Mouse (Mus musculus): Measurements from ENCODE around the gene Enpp6. TPM values are rescaled to one million over a fixed set of nuclear protein-coding genes. Genes with fewer than 3 reads are reported as not detected.

Gene Enpp6
- 0.25 and 0.36 TPM in 2 replicates for polyA plus RNA-seq (2015; fragmentation: Nextera tagmentation; extraction: Ambion mirVana)

DNA sequence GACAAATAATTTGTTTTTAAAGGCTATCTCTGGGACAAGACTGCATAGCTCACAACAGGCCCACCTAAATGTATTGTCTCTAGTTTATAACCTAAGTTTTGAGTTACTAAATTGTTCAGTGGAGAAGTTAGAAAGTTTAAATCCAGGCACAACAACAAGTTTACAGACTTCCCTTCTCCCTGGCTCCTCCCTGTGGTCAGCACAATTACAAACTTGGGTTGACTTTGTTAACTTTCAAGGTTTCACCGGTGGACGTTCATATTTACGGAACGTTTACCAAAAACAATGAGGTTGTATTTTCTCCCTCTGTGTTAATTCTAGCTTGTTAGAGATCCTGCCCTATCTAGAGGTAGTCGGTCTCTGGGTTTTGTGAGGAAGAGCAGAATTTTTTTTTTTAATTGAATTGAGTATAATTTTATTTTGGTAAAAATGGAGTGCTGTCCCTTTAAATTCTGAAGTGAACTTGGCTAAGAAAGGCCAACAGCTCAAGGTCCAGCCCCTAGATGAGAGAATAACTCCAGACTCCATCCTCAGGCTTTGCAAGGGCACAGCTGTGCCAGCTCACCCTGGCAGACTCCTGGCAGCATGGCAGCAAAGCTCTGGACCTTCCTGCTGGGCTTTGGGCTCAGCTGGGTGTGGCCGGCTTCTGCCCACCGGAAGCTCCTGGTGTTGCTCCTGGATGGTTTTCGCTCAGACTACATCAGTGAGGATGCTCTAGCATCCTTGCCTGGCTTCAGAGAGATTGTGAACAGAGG is at the start of gene Enpp6:
TSS of gene Enpp6 (plus strand) at position 502 of the 755 bp plus-strand sequence.

Other genes starting within 250 kb of the Enpp6 start
- 45.7 and 48.9 TPM in 2 replicates for gene Irf2, start 247.2 kb upstream of the Enpp6 start, polyA plus RNA-seq (2015; fragmentation: Nextera tagmentation; extraction: Ambion mirVana)

Measured in spleen, postnatal 0 days (tissue).